In genomic region chr12:99352583-99352982, GRCm38 (mm10) we compare ENCODE assay signal across 14 mouse cellular contexts.
DNase-seq lines count a peak whose midpoint lies in the region; ATAC-seq and TF ChIP-seq lines count a peak whose summit lies in the region.
"Had no signal": no experiment of that assay in that cellular context is flagged by ENCODE, and none has a peak within 500 bp of the region (broad histone marks: within the 10 kb centered on the region; RNA-seq: fewer than 3 reads in every experiment).

No protein-coding gene starts in this region.

- no peak overlapping the region for H3K9ac ChIP-seq in midbrain, embryonic 11.5 days (ENCODE audit: low read length)
- H3K9ac ChIP-seq in limb, embryonic 15.5 days: no peak overlapping the region
- H3K9ac ChIP-seq in stomach, postnatal 0 days (ENCODE audit: low read length): no peak overlapping the region
- H3K9ac ChIP-seq: forebrain, postnatal 0 days; hindbrain, embryonic 13.5 days had no signal

- H3K4me1 ChIP-seq in midbrain, embryonic 10.5 days: peaks cover 36% of the 10 kb centered on the region
- H3K4me1 ChIP-seq in midbrain, embryonic 11.5 days (ENCODE audit: control insufficient read depth, insufficient read depth, low read length): peaks cover 13% of the 10 kb centered on the region
- peaks cover 45% of the 10 kb centered on the region for H3K4me1 ChIP-seq in limb, embryonic 15.5 days
- peaks cover 19% of the 10 kb centered on the region for H3K4me1 ChIP-seq in stomach, postnatal 0 days (replicated peaks; ENCODE audit: control insufficient read depth, insufficient read depth)

- WGBS in midbrain, embryonic 10.5 days: 93% methylated on average over 6 of the region's 6 CpGs
- over 99% methylated on average over 6 of the region's 6 CpGs for WGBS in midbrain, embryonic 11.5 days
- WGBS in limb, embryonic 15.5 days: 64% methylated on average over 6 of the region's 6 CpGs
- 52% methylated on average over 6 of the region's 6 CpGs for WGBS in stomach, postnatal 0 days

- no peaks in the 10 kb centered on the region for H3K9me3 ChIP-seq in midbrain, embryonic 10.5 days (replicated peaks)
- H3K9me3 ChIP-seq in midbrain, embryonic 11.5 days (ENCODE audit: control insufficient read depth, low read length): no peaks in the 10 kb centered on the region
- H3K9me3 ChIP-seq in limb, embryonic 15.5 days: no peaks in the 10 kb centered on the region
- H3K9me3 ChIP-seq in stomach, postnatal 0 days (ENCODE audit: control insufficient read depth, low read length): no peaks in the 10 kb centered on the region
- H3K9me3 ChIP-seq: hindbrain, embryonic 13.5 days had no signal

- H3K4me3 ChIP-seq in midbrain, embryonic 10.5 days: no peak overlapping the region
- H3K4me3 ChIP-seq in midbrain, embryonic 11.5 days (ENCODE audit: low read depth, low read length): no peak overlapping the region
- H3K4me3 ChIP-seq in limb, embryonic 15.5 days: no peak overlapping the region
- no peak overlapping the region for H3K4me3 ChIP-seq in stomach, postnatal 0 days (ENCODE audit: low read depth, low read length)
- H3K4me3 ChIP-seq: hindbrain, embryonic 13.5 days had no signal

- peak overlapping the region; percentile 9; the same call in 1 of the 2 replicates for H3K27ac ChIP-seq in midbrain, embryonic 10.5 days (replicated peaks)
- H3K27ac ChIP-seq in midbrain, embryonic 11.5 days (ENCODE audit: low read depth, low read length): no peak overlapping the region
- peak overlapping the region; percentile 47 for H3K27ac ChIP-seq in limb, embryonic 15.5 days
- peak overlapping the region; percentile 46 for H3K27ac ChIP-seq in stomach, postnatal 0 days (replicated peaks)
- H3K27ac ChIP-seq: hindbrain, embryonic 13.5 days had no signal

- intact Hi-C loops in heart, postnatal 25 days (cut with DNase I): no loop called here

- TF ChIP-seq CTCF in stomach, postnatal 0 days (IDR thresholded peaks at IDR 0.05; ENCODE audit: low read depth): no peak

- H3K4me2 ChIP-seq in midbrain, embryonic 11.5 days: no peak overlapping the region
- H3K4me2 ChIP-seq in limb, embryonic 15.5 days: 0 out of 2 replicates have a peak overlapping the region, but pooled peaks have one; percentile 10
- H3K4me2 ChIP-seq in stomach, postnatal 0 days (replicated peaks; ENCODE audit: low read depth): 0 out of 2 replicates have a peak overlapping the region, but pooled peaks have one; percentile 3
- H3K4me2 ChIP-seq: hindbrain, embryonic 13.5 days had no signal

- H3K36me3 ChIP-seq in midbrain, embryonic 10.5 days: 0 out of 2 replicates have a peak, but pooled peaks cover 3% of the 10 kb centered on the region
- no peaks in the 10 kb centered on the region for H3K36me3 ChIP-seq in midbrain, embryonic 11.5 days (ENCODE audit: control insufficient read depth, insufficient read depth, low read length)
- H3K36me3 ChIP-seq in limb, embryonic 15.5 days: no peaks in the 10 kb centered on the region
- no peaks in the 10 kb centered on the region for H3K36me3 ChIP-seq in stomach, postnatal 0 days (ENCODE audit: control insufficient read depth, insufficient read depth, low read length)
- H3K36me3 ChIP-seq: hindbrain, embryonic 13.5 days had no signal

- no peaks in the 10 kb centered on the region for H3K27me3 ChIP-seq in midbrain, embryonic 10.5 days (ENCODE audit: low read depth, poor library complexity, severe bottlenecking)
- H3K27me3 ChIP-seq in midbrain, embryonic 11.5 days (ENCODE audit: control insufficient read depth, insufficient read depth, low read length): no peaks in the 10 kb centered on the region
- H3K27me3 ChIP-seq in limb, embryonic 15.5 days: no peaks in the 10 kb centered on the region
- no peaks in the 10 kb centered on the region for H3K27me3 ChIP-seq in stomach, postnatal 0 days (ENCODE audit: control insufficient read depth, insufficient read depth, low read length)
- H3K27me3 ChIP-seq: hindbrain, embryonic 13.5 days had no signal

- DNase-seq in heart, adult 11 months: peak; percentile 93
- no peak for DNase-seq in heart, postnatal 25 days (ENCODE audit: low spot score)
- no peak for DNase-seq in midbrain, embryonic 10.5 days (ENCODE audit: low spot score)
- no peak for DNase-seq in midbrain, embryonic 11.5 days (ENCODE audit: low spot score, missing footprints)
- no peak for DNase-seq in stomach, postnatal 0 days (ENCODE audit: low spot score)
- DNase-seq in kidney, adult 8-10 months: no peak
- DNase-seq in thymus, postnatal 0 days (ENCODE audit: low spot score): no peak
- DNase-seq: B cell, adult 2 months; cerebellum, postnatal 14 days; forebrain, postnatal 0 days; thymus, postnatal 25 days had no signal

- ATAC-seq in midbrain, embryonic 11.5 days (ENCODE audit: low FRiP score): no peak
- ATAC-seq in limb, embryonic 15.5 days (ENCODE audit: insufficient number of reproducible peaks, low FRiP score, low TSS enrichment, low read depth): no peak
- ATAC-seq in stomach, postnatal 0 days (ENCODE audit: low FRiP score, low TSS enrichment): no peak
- ATAC-seq: activated CD4-positive, CD25-positive, alpha-beta regulatory T cell, adult 4 months; forebrain, postnatal 0 days had no signal

- no peak for TF ChIP-seq EP300 in stomach, postnatal 0 days (optimal IDR thresholded peaks at IDR 0.05)
